Mouse (Mus musculus) kidney, adult 11 months (tissue): Measurements from ENCODE around the gene Kdm2b.
A peak's percentile ranks its signal among the peaks of the same experiment; 100 is the strongest.

Source experiments
- DNase-seq: peaks from one replicate; pipeline ENCODE4 v3.0.0; 2022

Kdm2b gene

DNA sequence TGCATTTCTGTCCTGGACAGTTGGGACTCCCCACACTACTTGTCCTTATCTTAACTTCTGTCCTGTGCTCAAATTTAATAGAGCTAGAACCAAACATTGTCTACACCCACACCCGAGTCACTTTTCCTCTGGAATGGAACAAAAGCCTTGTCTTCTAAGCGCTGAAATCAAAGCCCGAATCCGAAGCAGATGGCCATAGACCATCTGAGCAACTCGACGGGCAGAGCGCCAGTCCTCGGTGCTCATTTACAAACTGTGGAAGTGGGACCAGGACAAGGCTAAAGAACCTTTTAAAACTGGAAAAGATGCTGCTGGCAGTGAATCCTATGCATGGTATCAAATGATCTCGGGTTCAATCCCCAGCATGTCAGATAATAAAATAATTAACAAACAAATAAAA lies 17.5 kb downstream of the Kdm2b start:
- no peak for DNase-seq

DNA sequence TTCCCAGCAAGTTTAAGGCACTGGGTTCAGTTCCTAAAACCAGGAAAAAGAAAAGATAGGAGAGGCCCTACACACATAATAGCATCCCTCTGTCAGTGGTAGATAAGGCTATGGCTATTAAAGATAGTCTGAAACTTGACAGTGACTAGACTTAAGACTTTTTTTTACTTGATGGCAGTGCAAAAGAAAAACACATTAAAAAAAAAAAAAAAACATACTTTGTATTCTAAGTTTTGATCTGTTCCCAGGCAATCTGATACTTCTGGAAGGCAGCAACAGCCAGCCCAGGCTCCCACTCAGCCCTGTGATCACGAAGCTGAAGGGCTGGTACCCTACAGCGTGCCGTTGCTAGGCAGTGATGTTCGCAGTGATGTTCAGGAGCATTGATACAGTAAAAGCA lies 18.2 kb downstream of the Kdm2b start:
- no peak for DNase-seq

GRCm38 (mm10) chr5:122970056-122970455 lies 19.6 kb downstream of the Kdm2b start:
- DNase-seq = no peak

DNA sequence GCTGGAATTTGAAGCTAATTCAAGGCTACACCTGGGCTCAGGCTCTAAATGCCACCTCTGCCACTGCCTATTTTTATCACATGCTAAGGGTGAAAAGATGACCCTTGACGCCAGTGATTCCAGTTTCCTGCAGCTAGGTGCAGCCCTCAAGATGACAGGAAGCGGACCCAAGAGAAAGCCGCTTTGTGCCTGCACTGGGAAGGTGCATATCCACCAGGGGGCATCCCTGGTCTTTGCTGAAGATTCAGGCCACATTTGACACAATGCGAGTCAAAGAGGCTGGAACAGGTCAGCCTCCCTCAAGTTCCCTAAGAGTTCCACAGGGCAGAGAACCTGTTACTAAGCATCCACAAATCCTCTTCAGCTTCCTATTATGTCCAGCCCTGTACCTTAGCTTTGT lies 21.3 kb downstream of the Kdm2b start:
- peak; percentile 72 for DNase-seq

DNA sequence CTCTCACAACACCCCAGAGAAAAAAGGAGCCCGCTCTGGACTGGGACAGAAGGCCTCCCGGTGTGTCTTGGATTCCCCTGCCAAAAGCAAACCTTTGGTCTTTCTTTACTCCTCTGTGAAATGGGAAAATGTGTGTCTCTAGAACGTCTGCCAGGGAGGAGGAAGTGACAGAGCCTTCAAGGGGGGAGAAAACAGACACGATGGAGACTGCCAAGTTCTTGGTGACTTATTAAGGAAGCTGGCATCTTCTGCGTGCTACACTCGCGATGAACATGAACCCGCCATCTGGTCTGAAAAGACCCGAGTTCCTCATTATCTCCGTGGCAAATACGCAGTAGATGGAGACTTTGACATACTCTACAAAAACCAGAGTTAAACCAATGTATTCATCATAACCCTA lies 24.2 kb downstream of the Kdm2b start:
- DNase-seq = peak; percentile 44

GRCm38 (mm10) chr5:122964853-122965252 lies 24.8 kb downstream of the Kdm2b start:
- DNase-seq = peak; percentile 30

GRCm38 (mm10) chr5:122961905-122962304 lies 27.7 kb downstream of the Kdm2b start:
- no peak for DNase-seq

DNA sequence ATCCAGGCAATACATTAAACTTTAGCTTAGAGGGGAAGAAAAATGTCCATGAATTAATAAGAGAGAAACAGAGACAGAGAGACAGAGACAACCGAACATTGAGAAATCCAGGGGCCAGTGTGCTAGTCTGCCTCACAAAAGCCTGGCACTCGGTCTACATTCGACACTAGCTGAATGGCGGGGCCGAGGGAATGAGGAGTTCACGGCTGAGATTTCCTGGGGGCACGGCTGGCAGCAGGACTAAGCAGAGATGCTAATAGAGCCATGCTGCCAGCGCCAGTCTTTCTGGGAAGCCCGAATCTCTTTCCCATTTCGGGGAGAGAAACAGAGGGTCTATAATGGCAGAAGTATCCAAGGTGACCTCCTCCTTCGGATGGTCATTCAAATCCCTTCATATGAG lies 30.2 kb downstream of the Kdm2b start:
- DNase-seq = no peak

- DNase-seq = no peak
Measured at GRCm38 (mm10) chr5:122956059-122956458, 33.6 kb downstream of the Kdm2b start.

DNA sequence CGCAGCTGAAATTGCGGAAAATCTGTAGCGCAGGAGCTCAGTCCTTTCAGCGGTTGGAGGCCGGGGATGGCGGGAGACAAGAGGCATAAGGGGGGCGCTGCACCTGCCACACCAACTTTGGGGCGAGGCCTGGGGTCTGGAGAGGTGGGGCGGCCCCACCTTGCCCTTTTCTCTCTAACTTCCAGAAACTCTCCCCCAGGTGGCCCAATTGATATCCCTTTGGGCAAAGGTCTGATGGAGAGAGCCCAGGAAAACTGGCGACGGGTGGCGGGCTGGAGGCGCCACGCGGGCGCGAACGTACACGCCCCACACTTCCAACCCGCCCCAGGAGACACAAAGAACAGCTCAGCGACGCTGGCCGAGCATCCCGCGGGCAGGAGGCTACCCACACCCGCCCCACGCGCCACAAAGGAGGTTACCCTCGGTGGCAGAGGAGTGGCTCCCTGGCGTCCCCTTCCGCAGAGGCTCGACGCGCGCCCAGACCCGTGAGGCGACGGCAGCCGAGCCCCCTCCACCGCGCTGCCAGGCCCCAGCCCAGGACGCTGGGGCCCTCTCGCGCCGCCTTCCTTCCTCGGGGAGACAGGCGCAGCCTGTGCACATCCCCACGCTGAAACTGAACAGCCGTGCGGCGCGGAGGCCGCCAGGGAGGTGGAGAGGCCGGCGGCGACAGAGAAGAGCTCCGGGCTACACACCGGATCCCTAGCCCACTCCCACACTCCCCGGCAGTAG lies 37.5 kb downstream of the Kdm2b start:
- peak; percentile 32 for DNase-seq

DNA sequence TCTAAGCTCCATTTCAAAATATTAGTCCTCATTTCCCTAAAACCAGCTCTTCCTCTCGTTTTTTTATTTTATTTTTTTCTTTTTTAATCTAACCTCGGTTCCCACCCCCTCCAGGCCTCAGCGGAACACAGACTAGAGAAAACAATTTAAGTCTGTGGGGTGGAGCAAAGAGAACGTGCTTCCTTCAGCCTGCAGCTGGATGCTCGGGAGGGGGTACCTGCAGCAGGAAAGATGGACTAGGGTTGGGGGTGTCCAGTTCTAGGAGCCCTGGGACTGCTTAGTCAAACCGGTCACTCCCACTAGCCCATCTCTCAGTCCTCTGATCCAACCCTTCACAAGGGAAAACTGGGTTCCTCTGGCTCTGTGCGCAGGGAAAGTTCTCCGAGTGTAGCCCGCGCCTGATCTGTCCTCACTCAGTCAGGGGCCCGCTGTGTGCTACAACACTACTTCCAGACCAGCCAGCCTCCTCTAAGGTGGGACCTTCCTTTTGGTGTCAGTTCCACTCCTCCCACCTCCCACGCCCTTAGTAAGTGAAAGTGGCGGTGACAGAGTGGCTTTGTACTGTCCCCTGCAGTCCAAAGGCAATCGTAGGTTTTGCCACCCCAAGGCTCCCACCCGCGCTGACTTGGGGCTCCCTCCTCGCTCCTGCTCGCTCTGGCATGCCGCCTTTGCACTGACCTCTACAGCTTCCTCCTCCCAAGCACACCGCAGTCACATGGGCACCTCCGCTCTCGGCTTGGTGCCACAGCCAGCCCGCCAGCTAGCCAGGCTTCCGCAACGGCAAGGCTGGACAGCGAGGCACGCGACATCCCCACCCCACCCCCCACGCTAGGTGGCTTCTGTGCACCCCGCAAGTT lies 38.3 kb downstream of the Kdm2b start:
- DNase-seq = peak; percentile 86

GRCm38 (mm10) chr5:122950329-122950953 lies 39.2 kb downstream of the Kdm2b start:
- no peak for DNase-seq

DNA sequence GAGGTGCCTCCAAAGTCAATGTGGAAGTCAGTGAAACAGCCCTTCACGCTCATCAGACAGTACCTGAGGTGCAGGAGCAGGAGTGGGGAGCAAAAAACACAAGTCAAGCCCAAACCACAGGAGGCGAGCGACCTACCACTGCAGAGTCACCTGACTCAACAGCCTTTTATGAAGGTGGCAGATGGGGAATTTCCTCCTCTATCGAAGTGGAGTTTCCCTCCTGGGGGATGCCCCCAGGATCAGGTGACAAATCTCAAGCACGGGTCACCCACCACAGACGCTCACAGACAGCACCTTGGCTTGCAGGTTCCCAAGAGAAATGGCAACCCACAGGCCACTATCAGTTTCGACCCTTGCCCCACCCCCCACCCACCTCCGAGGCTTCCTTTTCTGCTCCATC lies 40.5 kb downstream of the Kdm2b start:
- DNase-seq = no peak

DNA sequence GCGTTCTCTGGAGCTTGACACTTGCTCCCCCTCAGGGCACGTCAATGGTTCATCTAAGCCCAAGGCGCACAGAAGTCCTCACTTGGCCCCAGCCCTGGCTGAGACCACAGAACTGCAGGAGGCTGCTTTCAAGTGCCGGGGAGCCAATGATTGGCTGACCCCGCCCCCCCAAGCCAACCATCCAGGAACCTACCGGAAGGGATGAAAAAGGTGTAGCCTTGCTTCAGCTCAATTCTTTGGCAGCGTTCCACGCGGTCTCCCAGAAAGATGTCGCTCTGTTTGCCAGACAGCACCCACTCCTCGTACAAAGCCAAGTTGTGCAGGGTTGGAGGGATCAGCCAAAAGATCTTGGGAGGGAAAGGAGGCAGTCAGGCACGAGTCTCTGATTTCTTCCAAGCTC lies 42.1 kb downstream of the Kdm2b start:
- peak; percentile 53 for DNase-seq

- DNase-seq = peak; percentile 72
Measured at GRCm38 (mm10) chr5:122938676-122939075, 50.9 kb downstream of the Kdm2b start.

DNA sequence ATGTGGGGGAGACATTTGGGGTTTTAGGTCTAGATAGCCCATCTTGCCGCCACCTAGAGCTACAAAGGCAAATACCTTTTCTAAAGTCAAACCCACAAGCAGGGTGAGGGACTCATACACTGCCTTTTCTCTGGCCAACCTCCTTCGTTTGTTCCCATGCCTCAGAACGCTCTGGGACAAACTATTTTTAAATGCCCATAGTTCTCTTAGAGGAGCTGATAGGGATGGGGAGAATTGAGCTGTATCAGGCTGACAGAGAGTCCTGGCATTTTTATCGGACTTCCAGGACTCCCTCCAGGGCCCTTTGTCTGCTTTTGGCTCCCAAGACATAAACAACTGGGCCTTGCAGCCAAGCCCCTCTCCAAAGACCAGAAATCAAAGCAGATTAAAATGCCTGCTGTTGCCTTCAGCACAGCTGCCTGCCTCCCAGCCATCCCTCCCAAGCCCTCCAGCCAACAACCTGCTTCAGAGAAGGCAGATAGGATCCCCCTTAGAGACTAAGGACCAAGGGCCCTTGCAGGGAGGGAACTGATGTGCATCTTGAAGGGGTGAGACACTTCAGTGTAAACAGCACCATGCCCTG lies 51.6 kb downstream of the Kdm2b start:
- DNase-seq = no peak

DNA sequence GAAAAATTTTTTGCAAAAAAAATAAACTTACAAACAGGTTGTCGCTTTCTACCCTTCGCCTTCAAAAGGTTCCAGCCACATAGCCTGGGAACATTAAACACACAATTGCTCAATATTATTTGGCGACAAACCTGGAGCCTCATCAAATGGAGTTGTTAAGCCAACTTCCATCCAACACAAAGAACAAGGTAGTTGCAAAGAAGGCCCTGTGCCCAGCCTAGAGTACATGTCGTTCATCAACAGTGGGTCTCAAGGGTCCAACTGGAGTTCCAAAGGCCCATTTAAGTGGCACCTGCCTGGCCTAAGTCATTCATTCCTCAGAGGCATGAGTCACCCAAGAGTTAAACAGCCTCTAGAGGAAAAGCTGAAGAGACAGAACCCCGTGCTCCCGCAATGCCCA lies 52.6 kb downstream of the Kdm2b start:
- no peak for DNase-seq

DNA sequence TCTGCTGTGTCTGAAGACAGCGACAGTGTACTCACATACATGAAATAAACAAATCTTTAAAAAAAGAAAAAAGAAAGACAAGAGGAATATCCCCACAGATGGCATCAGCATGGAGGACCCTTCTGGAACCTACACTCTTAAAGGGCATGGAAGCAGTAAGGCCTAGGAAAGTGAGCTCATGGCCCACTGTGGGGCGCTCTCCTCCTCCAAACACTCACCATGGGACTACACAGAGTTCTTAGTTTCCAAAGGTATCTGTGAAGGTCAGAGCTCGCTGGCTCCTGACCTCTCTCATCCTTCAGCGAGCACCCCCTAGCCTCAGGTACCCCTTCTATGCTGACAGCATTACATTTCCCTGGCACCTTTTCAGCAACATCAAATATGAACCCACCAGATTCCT lies 53.8 kb downstream of the Kdm2b start:
- DNase-seq = no peak

DNA sequence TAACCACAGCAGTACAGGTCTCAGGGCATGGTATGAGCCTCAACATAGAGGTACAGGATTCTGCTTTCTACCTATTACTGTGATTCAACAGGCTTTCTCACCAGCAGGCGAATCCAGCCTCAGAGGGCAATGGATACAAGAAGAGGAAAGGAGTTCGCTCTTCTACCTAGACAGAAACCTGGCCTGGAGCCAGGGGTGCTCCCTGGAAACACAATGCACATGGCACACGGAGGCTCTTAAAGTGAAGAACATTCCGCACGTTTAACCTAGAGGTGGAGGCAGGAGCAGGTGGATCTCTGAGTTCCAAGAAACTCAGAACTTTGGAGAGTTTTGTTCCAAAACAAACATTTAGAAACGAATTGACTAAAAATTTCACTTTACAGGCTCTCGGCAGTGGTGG lies 58.6 kb downstream of the Kdm2b start:
- DNase-seq = no peak

- no peak for DNase-seq
Measured at GRCm38 (mm10) chr5:122928293-122928692, 61.3 kb downstream of the Kdm2b start.

DNA sequence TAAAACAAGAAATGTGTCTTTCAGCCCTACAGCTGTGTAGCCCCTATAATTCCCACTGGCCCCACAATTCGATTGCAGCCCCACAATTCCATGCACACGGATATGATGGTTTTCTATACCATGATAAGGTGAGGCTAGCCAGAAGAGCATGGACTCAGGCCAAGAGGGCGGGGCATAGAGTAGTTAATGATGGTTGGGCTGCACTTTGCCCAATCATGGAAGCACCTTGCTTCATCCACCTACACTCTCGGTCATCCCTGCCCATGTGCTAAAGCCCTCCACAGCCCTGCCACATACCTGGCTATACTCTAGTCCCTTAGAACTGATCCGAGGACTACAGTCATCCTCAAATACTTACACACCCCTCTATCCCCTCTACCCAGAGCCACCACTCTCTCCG lies 61.9 kb downstream of the Kdm2b start:
- DNase-seq = no peak

DNA sequence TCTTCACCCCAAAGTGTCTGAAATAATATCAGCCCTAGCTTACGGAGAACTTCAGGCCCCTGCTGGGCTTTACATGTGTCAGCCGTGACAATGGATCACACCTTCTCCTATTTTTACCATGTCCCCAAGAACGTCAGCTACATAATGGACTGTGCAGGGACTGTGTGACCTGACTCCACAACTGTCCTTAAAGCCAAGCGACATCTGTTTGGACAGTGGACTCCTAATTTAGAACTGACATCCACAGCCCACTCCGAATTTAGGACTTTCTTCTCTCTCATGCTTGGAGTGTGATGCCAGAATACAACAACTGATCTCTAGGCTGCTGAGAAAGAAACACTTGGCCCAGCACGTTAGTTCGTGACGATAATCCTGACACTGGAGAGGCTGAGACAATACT lies 62.5 kb downstream of the Kdm2b start:
- DNase-seq = no peak

DNA sequence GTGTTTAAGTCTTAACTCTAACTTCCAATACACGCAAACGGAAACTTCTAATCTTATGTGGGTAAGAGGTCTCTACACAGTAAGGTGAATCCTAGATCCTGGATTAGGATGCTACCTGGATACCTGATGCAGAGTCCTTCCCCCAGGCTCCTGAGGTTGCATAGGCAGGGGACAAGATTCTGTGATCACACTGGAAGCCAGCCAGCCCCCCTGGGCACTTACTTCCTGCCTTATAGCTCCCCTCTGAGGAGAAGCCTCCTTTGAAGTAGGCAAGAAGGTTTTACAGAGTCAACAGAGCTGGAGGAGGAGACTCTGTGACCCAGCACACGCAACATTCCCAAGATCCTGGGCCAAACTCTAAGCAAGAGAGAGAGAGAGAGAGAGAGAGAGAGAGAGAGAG lies 63.3 kb downstream of the Kdm2b start:
- no peak for DNase-seq

GRCm38 (mm10) chr5:122925534-122925958 lies 64.1 kb downstream of the Kdm2b start:
- DNase-seq = peak; percentile 41
